Mouse (Mus musculus): ENCODE measurements around the gene Chst5.
A peak's percentile ranks its signal among the peaks of the same experiment; 100 is the strongest.
"Not testable (repeated sequence)": the region's sequence is repeated elsewhere in the genome, so short reads cannot be mapped to it uniquely, and the experiment has no call there.

Gene Chst5

DNA sequence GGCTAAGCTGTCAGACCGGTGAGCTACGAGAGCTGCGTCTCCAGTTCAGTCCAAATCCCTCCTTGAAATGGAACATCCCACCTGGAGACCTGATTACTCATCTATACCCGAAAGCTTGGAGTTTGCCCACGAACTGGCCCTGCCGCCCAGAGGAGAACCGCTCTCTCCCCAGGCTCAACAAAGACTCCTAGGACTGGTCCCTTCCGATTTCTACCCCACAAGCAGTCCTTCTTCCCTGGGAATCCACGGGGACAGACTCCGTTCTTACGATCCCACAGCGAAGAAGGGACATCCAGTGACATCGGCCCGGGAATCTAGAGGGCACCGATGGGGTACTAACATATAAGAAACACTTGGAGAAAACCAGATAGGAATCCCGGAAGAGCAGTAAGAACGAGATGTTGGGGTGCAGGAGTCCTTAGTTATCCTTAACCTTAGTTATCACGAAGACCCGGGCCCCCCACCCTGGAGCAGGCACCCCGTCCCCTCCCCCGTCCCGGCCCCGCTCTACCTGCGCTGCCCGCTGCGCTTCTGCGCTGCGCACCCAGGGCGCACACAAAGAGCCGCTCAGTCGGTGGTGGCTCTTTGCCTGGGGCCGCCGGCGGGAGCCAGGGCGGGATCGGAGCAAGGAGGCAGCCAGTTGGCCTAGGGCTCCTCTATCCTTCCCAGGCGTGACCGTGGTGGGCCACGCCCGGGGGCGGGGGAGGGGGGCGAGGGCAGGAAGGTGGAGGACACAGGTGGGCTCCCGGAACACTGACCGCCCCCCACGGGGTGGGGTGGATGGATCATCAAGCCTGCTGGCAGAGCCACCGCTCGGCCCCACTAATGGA is at the start of gene Chst5:
Gene Chst5, minus strand, starts transcription at position 827 of the 830 bp plus-strand sequence.
- no peak for DNase-seq

DNA sequence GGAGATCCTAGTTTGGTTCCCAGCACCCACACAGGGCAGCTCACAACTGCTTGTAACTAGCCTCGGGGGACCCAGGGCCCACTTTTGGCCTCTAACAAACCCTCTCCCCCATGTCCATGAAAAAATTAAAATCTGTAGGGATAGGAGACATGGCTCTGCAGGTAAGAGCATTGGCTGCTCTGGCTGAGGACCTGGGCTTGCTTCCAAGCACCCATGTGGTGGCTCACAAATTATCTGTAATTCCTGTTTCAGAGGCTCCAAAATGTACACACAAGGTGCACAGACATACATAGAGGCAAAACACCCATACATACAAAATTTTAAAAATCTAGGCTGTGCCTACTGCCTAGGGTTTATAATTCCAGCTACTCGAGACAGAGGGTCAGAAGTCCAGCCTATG is 47.0 kb upstream of the Chst5 start:
- DNase-seq, result no peak

DNA sequence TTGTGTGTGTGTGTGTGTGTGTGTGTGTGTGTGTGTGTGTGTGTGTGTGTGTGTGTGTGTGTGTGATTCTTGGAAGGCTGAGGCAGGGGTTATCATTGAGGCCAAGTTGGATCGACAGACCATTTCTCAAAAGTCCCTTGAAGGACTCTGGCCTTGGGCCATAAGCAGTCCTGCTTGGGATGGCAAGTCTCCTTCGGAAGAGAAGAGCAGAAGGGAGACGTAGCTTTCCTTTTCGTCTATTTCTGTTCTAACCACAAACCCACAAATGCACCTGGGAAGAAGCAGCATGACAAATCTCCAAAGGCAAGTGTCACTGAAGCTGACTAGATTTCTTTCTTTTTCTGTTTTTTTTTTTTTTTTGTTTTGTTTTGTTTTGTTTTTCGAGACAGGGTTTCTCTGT is 45.6 kb upstream of the Chst5 start:
- DNase-seq, result no peak

DNA sequence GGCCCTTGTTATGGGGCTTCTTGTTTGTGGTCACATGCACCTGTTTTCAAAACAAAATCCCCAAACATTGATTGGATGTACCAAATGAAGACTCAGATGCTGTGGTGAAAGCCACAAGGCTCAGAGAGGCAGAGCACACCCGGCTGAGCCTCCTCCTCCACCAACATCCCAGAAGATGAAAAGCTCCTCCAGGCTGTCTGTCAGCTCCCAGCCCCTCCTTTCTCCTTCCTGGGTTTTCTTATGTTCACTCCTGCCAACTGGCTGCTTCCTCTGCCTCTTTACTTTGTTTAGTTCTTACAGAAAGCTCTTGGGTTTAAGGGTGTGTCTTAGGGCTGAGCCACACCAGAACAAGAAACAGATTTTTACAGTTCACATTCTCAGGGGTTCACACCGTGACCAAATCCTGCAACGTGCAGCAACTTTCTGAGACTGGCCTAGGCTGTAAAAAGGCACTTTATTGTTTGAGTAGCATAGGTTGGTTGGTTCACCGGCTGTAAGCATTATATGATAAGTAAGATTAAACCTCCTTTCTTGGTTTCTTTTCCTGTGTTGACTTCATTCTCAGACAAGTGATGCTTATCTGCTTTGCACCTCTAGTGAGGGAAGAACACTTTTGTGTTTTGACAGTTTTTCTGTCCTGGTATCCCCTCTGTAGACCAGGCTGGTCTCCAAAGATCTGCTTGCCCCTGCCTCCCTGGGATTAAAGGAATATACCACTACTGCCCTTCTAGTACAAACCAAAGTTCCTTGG is 44.8 kb upstream of the Chst5 start:
- DNase-seq, result no peak

DNA sequence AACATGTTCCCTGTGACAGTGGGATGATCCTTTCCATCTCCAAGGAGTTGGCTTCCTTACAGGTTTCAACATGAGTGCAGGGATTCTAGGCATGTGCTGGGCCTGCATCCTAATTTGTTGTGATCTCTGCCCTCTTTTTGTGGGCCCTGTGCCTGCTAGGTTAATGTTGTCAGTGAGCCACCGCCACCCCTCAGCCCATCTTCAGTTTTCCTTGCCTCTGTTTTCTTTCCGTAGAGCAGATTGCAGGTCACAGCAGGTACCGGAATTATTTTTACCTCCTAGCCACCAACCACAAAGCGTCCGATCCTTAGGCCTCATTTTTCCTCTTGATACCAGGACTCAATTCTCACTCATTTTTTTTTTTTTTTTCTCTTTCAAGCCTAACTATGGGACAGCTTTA is 41.7 kb upstream of the Chst5 start:
- no peak for DNase-seq

DNA sequence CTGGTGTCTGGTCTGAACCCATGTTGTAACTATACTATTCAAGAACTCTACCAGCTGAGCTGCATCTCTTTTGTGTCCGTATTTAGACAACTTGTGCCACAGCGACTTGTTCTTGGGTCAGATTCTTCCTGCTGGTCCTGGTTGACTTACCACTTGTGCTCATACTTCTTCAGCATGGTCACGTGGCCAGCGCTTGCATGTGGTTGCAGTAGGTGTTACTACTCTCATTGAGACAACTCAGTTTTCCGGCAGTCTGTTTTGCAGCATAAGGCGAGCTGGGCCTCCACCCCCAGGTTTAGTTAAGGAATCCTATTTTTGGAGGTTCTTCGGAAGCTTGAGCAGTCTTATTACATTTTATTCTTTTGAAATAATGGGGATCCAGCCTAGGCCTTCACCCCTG is 41.1 kb upstream of the Chst5 start:
- DNase-seq, result peak; percentile 63 to 64

DNA sequence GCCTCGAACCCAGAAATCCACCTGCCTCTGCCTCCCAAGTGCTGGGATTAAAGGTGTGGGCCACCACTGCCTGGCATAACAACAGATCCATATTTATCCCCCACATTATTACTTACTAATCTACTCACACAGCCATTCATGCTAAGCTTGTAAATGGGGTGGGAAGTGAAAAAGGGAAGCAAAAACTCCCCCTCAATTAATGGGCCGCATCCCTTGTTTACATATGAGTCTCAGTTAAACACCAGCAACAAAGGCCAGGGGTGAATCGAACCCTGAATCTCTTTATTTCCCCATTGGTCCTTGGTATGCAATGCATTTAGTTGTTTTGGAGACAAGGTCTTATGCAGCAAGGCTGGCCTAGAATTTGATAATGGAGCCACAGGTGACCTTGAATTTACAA is 40.6 kb upstream of the Chst5 start:
- DNase-seq, result no peak

DNA sequence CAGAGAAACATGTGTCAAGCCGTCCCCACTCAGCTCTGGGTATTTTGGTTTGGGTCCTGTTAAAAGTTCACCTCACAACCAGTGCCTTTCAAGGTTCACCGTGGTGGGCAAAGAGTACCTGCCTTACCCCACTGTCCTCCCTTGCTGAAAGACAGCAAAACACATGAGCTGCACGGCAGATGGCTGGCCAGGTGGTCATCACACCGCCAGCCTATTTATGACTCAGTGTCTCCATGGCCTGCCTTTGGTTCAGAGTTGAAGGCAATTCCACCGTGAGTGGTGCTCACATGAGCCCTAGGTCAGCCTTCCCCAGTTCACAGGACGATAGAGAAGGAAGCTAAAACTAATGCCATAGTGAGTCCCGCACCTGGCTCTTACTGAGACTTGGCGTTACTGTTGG is 37.7 kb upstream of the Chst5 start:
- no peak for DNase-seq

DNA sequence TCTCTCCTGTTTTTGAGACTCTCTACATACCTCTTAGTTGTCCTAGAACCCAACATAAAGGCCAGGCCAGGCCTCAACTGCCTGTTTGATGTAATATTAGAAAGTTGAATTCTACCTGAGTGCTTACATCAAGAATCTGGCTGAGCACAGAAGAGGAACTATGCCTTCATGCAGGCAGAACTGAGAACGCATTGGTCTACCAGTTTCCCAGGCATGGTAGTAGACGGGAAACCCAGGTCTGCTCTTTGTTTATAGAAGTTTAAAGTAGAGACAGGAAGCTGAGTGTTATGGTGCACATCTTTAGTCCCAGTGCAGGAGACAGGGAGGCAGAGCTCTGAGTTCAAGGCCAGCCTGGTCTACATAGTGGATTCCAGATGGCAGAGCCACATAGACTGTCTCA is 36.9 kb upstream of the Chst5 start:
- DNase-seq, result no peak

DNA sequence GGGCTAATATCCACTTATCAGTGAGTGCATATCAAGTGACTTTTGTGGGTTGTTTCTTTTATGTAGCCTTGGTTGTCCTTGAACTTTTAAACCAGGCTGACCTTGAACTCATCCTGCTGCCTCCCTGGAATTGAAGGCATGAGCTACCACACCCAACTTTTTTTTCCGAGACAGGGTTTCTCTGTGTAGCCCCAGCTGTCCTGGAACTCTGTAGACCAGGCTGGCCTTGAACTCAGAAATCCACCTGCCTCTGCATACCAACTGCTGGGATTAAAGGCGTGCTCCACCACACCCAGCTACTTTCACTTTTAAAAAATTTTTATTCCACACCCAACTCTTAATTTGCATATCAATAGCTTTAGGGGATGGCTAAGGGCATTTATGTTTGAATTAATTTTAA is 33.3 kb upstream of the Chst5 start:
- DNase-seq, result no peak

DNA sequence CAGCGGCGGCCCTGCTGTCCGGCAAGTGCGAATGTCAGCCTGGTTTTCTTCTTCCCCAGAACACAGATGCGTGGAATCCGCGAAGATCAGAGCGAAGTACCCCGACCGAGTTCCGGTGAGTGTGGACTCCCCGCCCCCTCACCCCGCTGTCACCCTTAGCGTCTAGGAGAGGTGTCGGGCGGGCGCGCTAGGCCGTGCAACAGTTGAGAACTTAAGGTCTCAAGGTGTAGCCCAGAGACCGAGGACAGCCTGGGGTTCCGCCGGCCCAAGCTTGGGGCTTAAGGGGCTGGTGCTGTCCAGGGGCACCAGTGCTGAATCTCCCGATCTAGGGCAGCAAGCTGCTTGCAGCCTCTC is 30.8 kb upstream of the Chst5 start:
- peak; percentile 42 to 46 for DNase-seq

DNA sequence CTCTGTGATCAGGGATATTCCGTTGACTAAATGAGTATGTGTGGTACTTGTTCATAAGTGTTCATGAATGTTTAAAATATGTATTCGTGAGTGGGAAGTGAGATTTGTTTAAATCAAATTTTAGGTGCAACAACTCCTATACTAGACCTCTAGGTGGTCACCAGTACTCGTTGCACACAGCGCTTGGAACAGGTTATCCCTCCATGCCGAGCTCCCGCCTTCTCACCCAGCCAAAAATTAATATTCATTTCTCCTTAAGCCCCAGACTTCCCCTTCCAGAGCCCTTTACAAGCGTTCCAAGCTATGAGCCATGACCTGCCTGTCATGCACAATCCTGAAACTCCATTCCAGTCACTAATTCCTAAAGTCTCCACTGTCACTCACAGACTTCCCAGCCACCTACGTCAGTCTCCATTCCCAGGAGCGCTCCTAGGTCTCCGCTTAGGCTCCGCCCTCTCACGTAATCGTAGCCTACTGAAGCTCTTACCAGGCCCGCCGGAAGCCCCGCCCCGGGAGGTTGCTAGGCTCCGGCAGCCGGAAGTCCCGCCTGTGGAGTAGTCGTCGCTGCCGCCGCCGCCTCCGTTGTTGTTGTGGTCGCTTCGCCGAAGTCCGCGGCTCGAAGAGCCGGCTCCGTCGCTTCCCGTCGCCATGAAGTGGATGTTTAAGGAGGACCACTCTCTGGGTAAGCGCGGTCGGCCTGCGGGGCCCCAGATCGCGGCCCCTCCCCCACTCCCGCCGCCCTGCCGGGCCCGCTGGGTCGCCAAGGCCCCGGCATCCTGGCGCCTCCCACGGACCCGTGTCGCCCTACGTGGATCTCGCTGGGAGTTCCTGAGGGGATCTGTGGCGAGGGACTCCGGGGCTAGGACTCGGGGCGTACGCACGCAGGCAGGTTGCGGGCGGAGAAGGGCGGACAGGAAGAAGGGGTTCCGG is 30.2 kb upstream of the Chst5 start, which contains the start of gene Gabarapl2:
Gene Gabarapl2, plus strand, starts transcription at position 533 of the 930 bp plus-strand sequence.
- DNase-seq, result peak; percentile 89 to 97

DNA sequence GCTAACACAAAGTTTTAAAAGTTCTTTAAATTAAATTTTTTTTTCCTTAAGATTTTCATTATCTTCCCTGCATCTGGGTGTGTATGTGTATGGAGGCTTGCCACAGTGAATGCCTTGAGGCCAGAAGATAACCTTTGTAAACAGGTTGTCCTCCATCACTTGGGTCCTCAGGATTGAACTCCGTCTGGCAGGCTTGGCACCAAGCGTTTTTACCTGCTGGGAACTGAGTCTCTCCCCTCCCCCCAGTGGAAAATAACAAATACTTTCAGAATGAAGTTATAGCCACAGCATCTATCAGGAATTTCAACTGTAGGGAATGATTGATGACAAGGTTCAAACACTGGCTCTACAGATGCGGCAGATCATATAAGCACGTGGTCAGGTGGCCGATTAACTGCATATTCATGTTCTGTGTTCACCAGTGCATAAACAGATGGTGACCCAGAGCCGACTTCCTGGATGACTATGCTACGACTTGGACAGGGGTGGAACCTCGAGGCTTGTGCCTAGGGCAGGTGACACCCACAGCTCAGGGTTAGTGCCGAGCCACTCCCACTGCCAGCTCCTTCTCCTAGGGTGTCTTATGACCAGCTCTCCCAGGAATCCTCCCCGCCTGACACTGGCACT is 29.4 kb upstream of the Chst5 start:
- peak in 1 of 2 experiments; percentile 40 for DNase-seq

DNA sequence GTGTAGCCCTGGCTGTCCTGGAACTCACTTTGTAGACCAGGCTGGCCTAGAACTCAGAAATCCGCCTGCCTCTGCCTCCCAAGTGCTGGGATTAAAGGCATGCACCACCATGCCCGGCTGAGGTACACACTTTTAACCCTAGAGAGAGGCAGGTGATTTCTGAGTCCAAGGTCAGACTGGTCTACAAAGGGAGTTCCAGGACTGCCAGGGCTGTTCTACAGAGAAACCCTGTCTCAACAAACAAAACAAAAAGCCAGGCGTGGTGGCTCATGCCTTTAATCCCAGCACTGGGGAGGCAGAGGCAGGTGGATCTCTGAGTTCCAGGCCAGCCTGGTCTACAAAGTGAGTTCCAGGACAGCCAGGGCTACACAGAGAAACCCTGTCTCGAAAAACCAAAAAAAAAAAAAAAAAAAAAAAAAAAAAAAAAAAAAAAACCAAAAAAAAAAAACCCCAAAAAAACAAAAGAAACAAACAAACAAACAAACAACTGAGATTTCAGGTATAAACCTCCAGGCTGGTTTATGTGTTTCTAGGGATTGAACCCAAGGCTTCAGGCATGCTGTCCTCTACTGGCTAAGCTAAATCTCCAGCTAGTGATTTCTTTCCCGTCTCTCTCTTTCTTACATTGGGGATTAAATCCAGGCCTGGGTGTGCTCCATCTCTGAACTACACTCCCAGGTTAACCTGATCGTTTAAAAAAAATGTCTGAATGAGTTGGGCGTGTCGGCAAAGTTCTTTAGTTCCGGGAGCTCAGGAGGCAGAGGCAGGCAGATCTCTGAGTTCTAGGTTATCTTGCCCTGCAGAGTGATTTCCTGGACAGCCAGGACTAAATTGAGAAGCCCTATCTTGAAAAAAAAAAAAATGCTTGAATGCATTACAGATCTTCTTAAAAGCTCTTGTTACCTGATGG is 28.1 kb upstream of the Chst5 start:
- DNase-seq, result not testable (repeated sequence)

DNA sequence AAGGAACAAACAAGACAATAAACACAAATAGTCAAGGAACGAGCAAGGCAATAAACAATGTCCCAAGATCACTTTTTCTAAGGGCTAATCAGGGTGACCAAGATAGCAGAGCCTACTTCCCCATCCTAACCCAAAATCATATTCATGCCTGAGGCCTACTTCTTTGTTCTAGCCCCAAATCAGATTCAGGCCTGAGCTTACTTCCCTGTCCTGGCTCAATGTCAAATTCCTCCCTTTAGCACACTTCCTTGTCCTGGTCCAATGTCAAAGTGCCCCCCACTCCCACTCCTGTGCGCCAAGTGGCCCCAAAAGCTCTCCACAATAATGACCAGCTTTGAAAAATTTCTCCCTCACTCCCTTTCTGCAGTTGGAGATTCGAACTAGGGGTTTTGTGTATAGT is 26.9 kb upstream of the Chst5 start:
- DNase-seq, result no peak

DNA sequence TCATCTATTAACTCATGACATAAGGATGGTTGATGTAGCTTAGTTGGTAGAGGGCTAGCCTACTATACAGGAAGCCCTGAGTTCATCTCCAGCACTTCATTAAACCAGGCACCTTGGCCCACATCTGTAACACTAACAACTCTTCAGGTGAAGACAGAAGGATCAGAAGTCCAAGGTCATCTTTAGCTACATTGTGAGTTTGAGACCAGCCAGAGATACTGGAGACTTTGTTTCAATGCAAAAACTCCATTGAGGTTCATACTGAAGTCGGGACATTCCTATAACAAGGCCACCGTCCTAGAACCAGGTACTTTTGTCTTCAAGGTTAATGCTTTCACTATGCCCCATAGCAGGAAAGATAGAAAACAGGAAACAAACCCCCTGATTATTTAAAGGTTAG is 24.0 kb upstream of the Chst5 start:
- no peak for DNase-seq

DNA sequence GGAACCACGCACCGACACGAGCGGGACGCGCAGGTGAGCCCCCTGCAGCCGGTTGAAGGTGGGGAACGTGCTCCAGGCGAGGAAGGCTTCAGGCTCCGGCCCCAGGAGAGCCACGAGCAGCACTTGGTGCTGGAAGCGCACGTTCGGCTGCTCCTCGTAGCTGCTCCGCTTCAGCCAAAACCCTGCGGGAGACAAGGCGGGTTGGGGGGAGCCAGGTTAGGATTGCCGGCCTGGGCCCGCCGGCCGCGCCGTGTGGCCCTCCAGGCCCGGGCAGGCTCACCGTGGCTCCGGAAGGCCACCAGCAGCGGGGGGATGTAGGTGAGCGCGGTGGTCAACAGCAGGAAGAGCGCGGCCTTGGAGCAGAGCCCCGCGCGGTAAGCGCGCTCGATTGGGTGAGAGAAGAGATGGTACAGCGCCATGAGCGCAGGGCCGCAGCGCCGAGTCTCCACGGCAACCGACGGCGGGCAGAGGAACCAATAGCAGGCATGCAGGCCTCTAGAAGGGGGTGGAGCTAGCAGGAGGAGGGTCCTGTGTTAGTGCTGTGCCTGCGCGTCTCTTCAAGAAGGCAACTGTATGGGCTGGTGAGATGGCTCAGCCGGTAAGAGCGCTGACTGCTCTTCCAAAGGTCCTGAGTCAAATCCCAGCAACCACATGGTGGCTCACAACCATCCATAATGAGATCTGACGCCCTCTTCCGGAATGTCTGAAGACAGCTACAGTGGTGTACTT is 23.3 kb upstream of the Chst5 start, which contains the start of gene Tmem231:
Gene Tmem231, minus strand, starts transcription at position 534 of the 729 bp plus-strand sequence.
- peak; percentile 81 to 82 for DNase-seq

DNA sequence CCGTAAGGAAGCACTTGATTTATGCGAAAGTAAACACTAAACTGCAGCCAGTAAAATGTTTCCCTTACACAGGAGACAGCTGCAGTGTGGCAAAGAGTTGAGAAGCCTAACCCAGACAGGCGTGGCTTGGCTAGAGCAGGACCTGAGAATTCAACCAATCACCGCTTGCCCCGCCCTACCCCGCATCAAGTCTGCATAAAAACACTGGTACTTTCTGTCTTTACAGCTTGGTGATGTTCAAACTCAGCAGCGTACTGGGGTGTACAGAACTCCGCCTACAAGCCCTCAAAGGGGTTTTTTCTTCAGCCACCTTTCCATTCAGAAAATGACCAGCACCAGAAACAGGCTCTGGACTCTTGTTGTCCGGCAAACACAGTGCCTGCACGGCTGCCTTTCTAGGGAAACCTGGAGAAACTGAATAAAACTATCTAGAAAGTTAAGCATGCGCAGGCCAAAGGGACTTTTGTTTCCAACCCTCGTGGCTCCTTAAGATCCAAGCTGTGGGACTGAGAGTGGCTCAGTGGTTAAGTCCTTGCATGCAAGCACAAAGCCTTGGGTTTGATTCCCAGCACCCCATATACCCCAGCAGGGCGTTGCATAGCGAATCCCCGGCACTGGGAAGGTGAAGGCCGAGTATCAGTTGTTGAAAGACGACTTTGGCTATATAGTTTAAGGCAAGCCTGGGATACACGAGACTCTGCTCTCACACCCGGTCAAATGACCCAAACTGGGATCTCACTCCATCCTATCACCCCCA is 22.5 kb upstream of the Chst5 start:
- DNase-seq, result peak; percentile 36 to 42

DNA sequence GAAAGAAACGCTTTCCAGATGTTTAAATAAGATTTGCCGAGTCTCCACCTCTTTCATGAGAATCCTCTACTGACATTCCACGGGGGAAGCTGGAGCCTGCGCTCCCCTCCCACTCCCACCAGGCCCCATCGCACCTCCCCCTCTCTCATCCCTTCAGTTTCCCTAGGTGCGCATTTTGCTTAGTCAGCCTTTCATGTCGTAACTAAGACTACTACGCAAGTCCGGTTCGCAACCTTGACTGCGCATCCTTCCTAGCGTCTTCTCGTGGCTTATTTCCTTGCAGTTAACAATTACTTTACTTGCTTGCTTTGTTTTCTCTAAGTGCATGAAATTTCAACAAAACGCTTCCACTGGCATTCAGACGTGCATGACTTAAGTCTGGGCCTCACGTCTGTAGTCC is 21.5 kb upstream of the Chst5 start:
- no peak for DNase-seq
